8 mouse cellular contexts compared by ENCODE assay signal in the genomic region with DNA sequence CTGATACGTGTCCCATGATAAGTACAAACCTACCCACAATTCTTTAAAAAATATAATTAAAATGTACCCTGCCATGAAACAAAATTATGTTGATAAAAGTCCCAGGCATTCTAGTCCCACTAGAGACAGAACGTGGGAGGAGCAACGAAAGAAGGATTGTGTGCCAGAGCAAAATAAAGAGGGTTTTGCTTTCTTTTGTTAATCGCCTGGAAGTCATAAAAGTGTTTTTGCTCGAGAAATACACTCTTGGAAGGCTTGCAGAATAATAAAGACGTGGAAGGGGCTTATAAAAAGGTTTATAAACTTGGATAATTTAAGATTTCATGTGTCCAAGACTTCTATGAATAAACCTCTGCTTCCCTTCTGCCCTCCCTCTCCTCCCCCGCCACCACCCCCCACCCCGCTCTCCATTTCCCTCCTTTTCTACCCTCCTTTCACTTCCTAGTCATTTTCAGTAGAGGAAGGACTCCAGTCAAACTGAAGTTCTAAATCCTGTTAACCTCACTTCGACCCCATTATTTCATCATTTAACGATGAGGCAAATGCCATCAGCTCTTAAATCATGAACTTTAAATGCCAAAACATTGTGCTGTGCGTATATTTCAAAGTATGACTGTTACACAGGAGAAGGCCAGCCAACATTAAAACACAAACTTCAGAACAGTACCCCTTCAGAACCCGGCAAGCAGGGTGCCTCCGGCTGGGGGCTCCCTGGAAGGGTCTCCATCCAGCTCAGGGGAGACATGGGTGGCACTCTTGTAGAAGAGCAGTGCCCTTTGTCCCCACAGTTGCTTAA. TPM values are rescaled to one million over a fixed set of nuclear protein-coding genes. Genes with fewer than 3 reads are reported as not detected.
DNase-seq lines count a peak whose midpoint lies in the region; ATAC-seq and TF ChIP-seq lines count a peak whose summit lies in the region.

No protein-coding gene starts in this region.

- H3K9me3 ChIP-seq in limb, embryonic 11.5 days (ENCODE audit: control insufficient read depth, low read length) = no peaks in the 10 kb centered on the region
- no peaks in the 10 kb centered on the region for H3K9me3 ChIP-seq in neural tube, embryonic 14.5 days (ENCODE audit: control insufficient read depth, low read length)

- H3K4me2 ChIP-seq in limb, embryonic 11.5 days (ENCODE audit: low read depth, severe bottlenecking) = 0 out of 2 replicates have a peak overlapping the region, but pooled peaks have one; percentile 10
- H3K4me2 ChIP-seq in neural tube, embryonic 14.5 days (ENCODE audit: low read depth, low read length) = 0 out of 2 replicates have a peak overlapping the region, but pooled peaks have one; percentile 4

- no peak overlapping the region; the same call in 1 of the 2 replicates for H3K4me3 ChIP-seq in layer of hippocampus, adult 2 months
- H3K4me3 ChIP-seq in limb, embryonic 11.5 days (ENCODE audit: low read depth, low read length) = no peak overlapping the region
- no peak overlapping the region for H3K4me3 ChIP-seq in neural tube, embryonic 14.5 days (ENCODE audit: low read depth, low read length)

- peak overlapping the region; percentile 66 for H3K27ac ChIP-seq in layer of hippocampus, adult 2 months
- peak overlapping the region; percentile 73 for H3K27ac ChIP-seq in limb, embryonic 11.5 days (replicated peaks; ENCODE audit: low read depth, low read length)
- H3K27ac ChIP-seq in neural tube, embryonic 14.5 days (ENCODE audit: low read depth, low read length) = peak overlapping the region; percentile 34; the same call in 1 of the 2 replicates

- peaks cover 19% of the 10 kb centered on the region for H3K4me1 ChIP-seq in limb, embryonic 11.5 days (ENCODE audit: control insufficient read depth, insufficient read depth, low read length)
- peaks cover 4% of the 10 kb centered on the region; the same call in 1 of the 2 replicates for H3K4me1 ChIP-seq in neural tube, embryonic 14.5 days (ENCODE audit: control insufficient read depth, insufficient read depth, low read length)

- H3K36me3 ChIP-seq in limb, embryonic 11.5 days (ENCODE audit: control insufficient read depth, insufficient read depth, low read length) = no peaks in the 10 kb centered on the region
- H3K36me3 ChIP-seq in neural tube, embryonic 14.5 days (ENCODE audit: control insufficient read depth, insufficient read depth, low read length) = no peaks in the 10 kb centered on the region

- peak; percentile 60; the same call in 1 of the 2 replicates for ATAC-seq in limb, embryonic 11.5 days (ENCODE audit: insufficient number of reproducible peaks, low FRiP score, low TSS enrichment, low read depth)
- ATAC-seq in neural tube, embryonic 14.5 days (ENCODE audit: low read depth) = peak; percentile 38; the same call in 1 of the 2 replicates
- ATAC-seq in CD4-positive, CD25-positive, alpha-beta regulatory T cell, adult 4 months = no peak

- WGBS in limb, embryonic 11.5 days = 30% methylated on average over 13 of the region's 13 CpGs
- 53% methylated on average over 13 of the region's 13 CpGs for WGBS in neural tube, embryonic 14.5 days

- no peak for DNase-seq in layer of hippocampus, adult 2 months (ENCODE audit: low spot score in 2 of 2)
- no peak for DNase-seq in layer of hippocampus, postnatal 36 days
- peak; percentile 61 for DNase-seq in fat pad, adult 2 months (ENCODE audit: extremely low read depth, low read depth, low spot score)
- DNase-seq in limb, embryonic 11.5 days (ENCODE audit: low spot score) = no peak
- no peak for DNase-seq in right cerebral cortex, postnatal 4 days
- DNase-seq in ovary, adult 18-20 months (ENCODE audit: low spot score) = no peak

- TF ChIP-seq CTCF in layer of hippocampus, adult 2 months (conservative IDR thresholded peaks at IDR 0.05) = no peak

- H3K9ac ChIP-seq in limb, embryonic 11.5 days (ENCODE audit: low read length) = no peak overlapping the region; the same call in 1 of the 2 replicates
- H3K9ac ChIP-seq in neural tube, embryonic 14.5 days (replicated peaks; ENCODE audit: low read depth, low read length) = no peak overlapping the region

- H3K27me3 ChIP-seq in limb, embryonic 11.5 days (ENCODE audit: control insufficient read depth, insufficient read depth, low read length) = no peaks in the 10 kb centered on the region
- no peaks in the 10 kb centered on the region for H3K27me3 ChIP-seq in neural tube, embryonic 14.5 days (ENCODE audit: control insufficient read depth, insufficient read depth, low read length)

RNA-seq across cellular contexts. Expression of gene Cep85l, which starts 54.8 kb away (rescaled TPM):
- 10 to 100 TPM; 22.8 to 25.1 TPM for total RNA-seq in layer of hippocampus, adult 2 months (2021)
- 10 to 100 TPM; 23.6 to 24.6 TPM for total RNA-seq in layer of hippocampus, postnatal 36 days (2021)
- 6.0 and 6.8 TPM in 2 replicates for polyA plus RNA-seq in limb, embryonic 11.5 days (2014; fragmentation: Nextera tagmentation; extraction: Ambion mirVana)
- 6.4 and 11.6 TPM in 2 replicates for polyA plus RNA-seq in neural tube, embryonic 14.5 days (2014; fragmentation: Nextera tagmentation; extraction: Ambion mirVana)
- polyA plus RNA-seq in CD4-positive, CD25-positive, alpha-beta regulatory T cell, adult 4 months (2017; shearing (Covaris generic)) = 1 to 10 TPM; 1.8 to 2.8 TPM
